Mouse (Mus musculus) kidney, adult 2 months (tissue): ENCODE measurements around the gene Stfa2l1. TPM values are rescaled to one million over a fixed set of nuclear protein-coding genes. Genes with fewer than 3 reads are reported as not detected.
"Not testable (repeated sequence)": the region's sequence is repeated elsewhere in the genome, so short reads cannot be mapped to it uniquely, and the experiment has no call there.

Source experiments
- DNase-seq: peaks from one replicate; pipeline ENCODE4 v3.0.0; 2021
- H3K27ac ChIP-seq: fragments of 200-500 bp; 2 replicates; pipeline ENCODE4 v1.5.1; 2012; ENCODE audit warnings: low read depth, low read length, control low read depth, inconsistent platforms; ENCODE audit not compliant: insufficient read depth
- H3K27me3 ChIP-seq: fragments of 200-500 bp; replicated peaks from 2 replicates; pipeline ENCODE4 v1.6.1; 2012; ENCODE audit warnings: mild to moderate bottlenecking, moderate library complexity, low read length, inconsistent platforms; ENCODE audit not compliant: control insufficient read depth, insufficient read depth
- H3K36me3 ChIP-seq: fragments of 200-500 bp; 2 replicates; pipeline ENCODE4 v1.6.1; 2012; ENCODE audit warnings: mild to moderate bottlenecking, moderate library complexity, low read length, inconsistent platforms; ENCODE audit not compliant: control insufficient read depth, insufficient read depth
- H3K4me1 ChIP-seq: fragments of 200-500 bp; 2 replicates; pipeline ENCODE4 v1.6.1; 2011; ENCODE audit warnings: low read length; ENCODE audit not compliant: control insufficient read depth, insufficient read depth
- H3K4me3 ChIP-seq: fragments of 200-500 bp; 2 replicates; pipeline ENCODE4 v1.5.1; 2011; ENCODE audit warnings: mild to moderate bottlenecking, low read depth, low read length, control low read depth; ENCODE audit not compliant: insufficient read depth
- CTCF ChIP-seq: fragments of 200-500 bp; conservative IDR thresholded peaks from 2 replicates; pipeline ENCODE4 v1.5.1; 2011; ENCODE audit warnings: low read depth, mild to moderate bottlenecking, control low read depth, low read length, moderate library complexity, mixed read lengths; ENCODE audit not compliant: insufficient read depth, insufficient read length
- POLR2A ChIP-seq: fragments of 200-500 bp; IDR thresholded peaks from one replicate; pipeline ENCODE4 v1.6.1; 2011; ENCODE audit warnings: low read depth, low read length, control low read depth
- WGBS: fragments of 180-500 bp; shearing (Covaris S2); methylation state at CpG from one replicate; pipeline ENCODE4 v1.1.7; 2018; 5-methylcytosine and 5-hydroxymethylcytosine counted together
- polyA plus RNA-seq: library from polyadenylated mRNA; depleted of rRNA; stranded (reverse); fragments of >200 nt; gene quantifications from 2 replicates; pipeline ENCODE4 v1.2.3, GENCODE M21; 2012; rRNA removed

The Stfa2l1 gene
- not detected in 2 replicates for polyA plus RNA-seq

GRCm38 (mm10) chr16:36156402-36156975 lies at the start of gene Stfa2l1:
Gene Stfa2l1, plus strand, starts transcription at chr16:36156811.
- TF ChIP-seq POLR2A = no peak
- TF ChIP-seq CTCF = no peak
- H3K4me1 ChIP-seq = no peaks in the 10 kb centered on the region
- H3K27me3 ChIP-seq = no peaks in the 10 kb centered on the region

GRCm38 (mm10) chr16:36111486-36111885 lies 45.1 kb upstream of the Stfa2l1 start:
- not testable (repeated sequence) for H3K36me3 ChIP-seq, H3K27ac ChIP-seq, H3K4me1 ChIP-seq, DNase-seq, H3K4me3 ChIP-seq, H3K27me3 ChIP-seq

More at GRCm38 (mm10) chr16:36156402-36156975, at the start of gene Stfa2l1:
- no peak within 1 kb of the TSS for H3K27ac ChIP-seq
- DNase-seq = no peak
- no peaks in the 10 kb centered on the region for H3K36me3 ChIP-seq
- no peak within 1 kb of the TSS for H3K4me3 ChIP-seq

DNA sequence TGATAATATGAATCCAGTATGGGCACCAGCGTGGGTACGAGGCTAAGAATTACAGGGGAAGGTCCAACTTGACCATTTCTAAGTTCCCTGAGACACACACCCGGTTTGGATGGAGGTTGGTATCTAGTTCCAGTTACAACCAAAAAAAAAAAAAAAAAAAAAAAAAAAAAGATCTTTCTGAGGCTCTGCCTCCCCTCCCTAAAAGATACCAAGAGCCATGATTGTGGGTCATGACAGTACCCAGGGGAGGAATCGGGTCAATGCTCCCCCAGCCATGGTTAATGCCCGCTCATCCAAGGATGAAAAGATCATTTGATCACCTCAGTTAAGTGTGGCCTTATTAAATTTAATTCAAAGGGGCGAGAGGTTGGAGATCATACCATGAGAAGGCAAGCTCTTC lies 40.9 kb upstream of the Stfa2l1 start:
- not testable (repeated sequence) for H3K36me3 ChIP-seq, H3K4me1 ChIP-seq, H3K4me3 ChIP-seq, H3K27ac ChIP-seq, H3K27me3 ChIP-seq
- 83% methylated on average over 6 of the region's 6 CpGs for WGBS
- DNase-seq = peak; percentile 16

DNA sequence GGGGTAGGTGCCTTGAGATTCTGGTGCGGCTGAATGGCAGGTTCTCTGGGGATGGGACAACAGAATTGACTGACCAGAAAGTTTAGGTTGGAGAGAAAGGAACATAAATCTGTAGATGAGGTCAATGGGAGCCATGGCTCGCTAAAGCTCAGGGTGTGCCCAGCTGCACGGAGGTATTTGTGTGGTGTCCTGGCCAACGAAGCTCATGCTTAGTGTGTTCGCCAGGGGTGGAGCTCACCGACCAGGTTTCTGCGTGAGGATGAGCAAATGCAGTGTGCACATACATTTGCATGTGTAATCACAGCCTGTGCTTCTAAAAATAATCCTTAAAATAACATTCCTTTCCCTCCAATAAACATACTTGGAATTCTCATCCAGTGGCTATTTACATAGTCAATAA lies 28.5 kb upstream of the Stfa2l1 start:
- Histone ChIP-seq H3K36me3 (no peaks in the 10 kb centered on the region), H3K27me3 (no peaks in the 10 kb centered on the region), H3K27ac (no peak overlapping the region), H3K4me3 (no peak overlapping the region), H3K4me1 (no peaks in the 10 kb centered on the region)
- WGBS = 47% methylated on average over 7 of the region's 7 CpGs
- no peak for TF ChIP-seq CTCF
- no peak for TF ChIP-seq POLR2A
- peak; percentile 19 for DNase-seq

- DNase-seq = no peak
- no peaks in the 10 kb centered on the region for H3K4me1 ChIP-seq
- no peak within 1 kb of the TSS for H3K4me3 ChIP-seq
- WGBS = 71% methylated on average over 1 of the region's 1 CpGs
- TF ChIP-seq CTCF (no peak), POLR2A (no peak)
- no peaks in the 10 kb centered on the region for H3K36me3 ChIP-seq
- no peaks in the 10 kb centered on the region for H3K27me3 ChIP-seq
- H3K27ac ChIP-seq = no peak within 1 kb of the TSS
These were observed 25.5 kb upstream of the Stfa2l1 start, which contains the start of gene Csta1 for GRCm38 (mm10) chr16:36131141-36131540. Gene Csta1, minus strand, starts transcription at chr16:36131241.

DNA sequence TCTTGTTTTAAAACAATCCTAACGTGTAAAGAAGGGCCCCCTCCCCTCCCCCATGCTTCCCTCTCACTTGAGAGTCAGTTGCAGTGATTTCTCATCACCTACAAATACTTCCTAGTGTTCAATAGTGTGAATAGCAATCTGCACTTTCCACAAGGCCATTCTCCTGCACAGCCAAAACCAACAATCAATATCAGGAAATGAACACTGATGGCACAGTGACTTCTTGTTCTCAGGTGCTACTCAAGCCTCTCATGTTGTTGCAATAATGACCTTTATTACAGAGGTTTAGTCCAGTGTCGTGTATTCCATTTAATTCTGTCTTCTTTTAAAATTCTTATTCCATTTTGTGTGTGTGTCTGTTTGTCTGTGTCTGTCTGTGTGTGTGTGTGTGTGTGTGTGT lies 18.4 kb upstream of the Stfa2l1 start:
- DNase-seq = no peak
- WGBS = 79% methylated on average over 2 of the region's 2 CpGs
- TF ChIP-seq POLR2A (no peak), CTCF (no peak)

DNA sequence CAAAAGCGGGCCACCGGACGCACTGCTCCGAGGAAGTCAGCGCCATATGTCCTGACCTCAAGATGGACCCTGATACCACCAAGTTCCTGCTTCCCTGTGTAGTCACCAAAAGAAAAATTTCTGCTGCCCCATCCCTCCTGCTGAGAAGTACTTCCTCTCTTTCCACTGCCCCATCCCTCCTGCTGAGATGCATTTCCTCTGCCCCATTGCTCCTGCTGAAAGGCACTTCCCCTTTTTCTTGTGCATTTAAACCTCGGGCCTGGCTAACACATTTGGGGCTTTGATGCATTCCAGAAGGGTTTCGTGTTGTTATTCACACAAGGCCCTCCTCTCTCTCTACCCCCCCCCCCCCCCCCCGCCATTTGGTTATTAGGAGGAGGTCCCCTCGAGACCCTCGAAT lies 11.2 kb downstream of the Stfa2l1 start:
- DNase-seq, H3K36me3 ChIP-seq, H3K4me1 ChIP-seq, H3K4me3 ChIP-seq, H3K27ac ChIP-seq, H3K27me3 ChIP-seq: not testable (repeated sequence)
- whole genome bisulfite sequencing = 88% methylated on average over 10 of the region's 10 CpGs

More for the DNA sequence above, 18.4 kb upstream of the Stfa2l1 start:
- no peak overlapping the region for H3K4me3 ChIP-seq
- no peaks in the 10 kb centered on the region for H3K27me3 ChIP-seq
- H3K27ac ChIP-seq = no peak overlapping the region
- no peaks in the 10 kb centered on the region for H3K4me1 ChIP-seq
- no peaks in the 10 kb centered on the region for H3K36me3 ChIP-seq

GRCm38 (mm10) chr16:36176108-36176507 lies 19.5 kb downstream of the Stfa2l1 start:
- Histone ChIP-seq H3K36me3 (no peaks in the 10 kb centered on the region), H3K4me1 (no peaks in the 10 kb centered on the region), H3K27ac (no peak overlapping the region), H3K27me3 (no peaks in the 10 kb centered on the region), H3K4me3 (no peak overlapping the region)
- TF ChIP-seq CTCF = no peak
- TF ChIP-seq POLR2A = no peak
- DNase-seq = no peak
